Mouse (Mus musculus): Measurements from ENCODE around the gene Gdpd3. TPM values are rescaled to one million over a fixed set of nuclear protein-coding genes. Genes with fewer than 3 reads are reported as not detected.

Gdpd3 gene
- polyA plus RNA-seq, 1 experiment from 2014 or later = 2.5 TPM

- Histone ChIP-seq H3K27ac (no peak overlapping the region), H3K4me1 (replicated peaks) (peaks cover 9% of the 10 kb centered on the region; the same call in 1 of the 2 replicates), H3K27me3 (no peaks in the 10 kb centered on the region), H3K9me3 (no peaks in the 10 kb centered on the region), H3K36me3 (no peaks in the 10 kb centered on the region), H3K4me3 (replicated peaks) (no peak overlapping the region), H3K4me2 (replicated peaks) (no peak overlapping the region), H3K9ac (replicated peaks) (no peak overlapping the region)
- WGBS = 93% methylated on average over 13 of the region's 13 CpGs
- no peak for ATAC-seq
These were observed 24.1 kb upstream of the Gdpd3 start for GRCm38 (mm10) chr7:126741964-126742482.

GRCm38 (mm10) chr7:126746066-126746465 lies 20.1 kb upstream of the Gdpd3 start:
- WGBS = 93% methylated on average over 12 of the region's 12 CpGs
- H3K4me1 ChIP-seq (replicated peaks) = no peaks in the 10 kb centered on the region
- no peaks in the 10 kb centered on the region for H3K36me3 ChIP-seq
- no peak overlapping the region for H3K27ac ChIP-seq
- no peaks in the 10 kb centered on the region for H3K9me3 ChIP-seq
- H3K9ac ChIP-seq (replicated peaks) = no peak overlapping the region
- no peak for ATAC-seq
- no peak overlapping the region for H3K4me3 ChIP-seq (replicated peaks)
- no peak overlapping the region for H3K4me2 ChIP-seq (replicated peaks)
- no peaks in the 10 kb centered on the region for H3K27me3 ChIP-seq

GRCm38 (mm10) chr7:126746798-126747197 lies 19.3 kb upstream of the Gdpd3 start:
- Histone ChIP-seq H3K4me2 (replicated peaks) (no peak overlapping the region), H3K36me3 (no peaks in the 10 kb centered on the region), H3K4me3 (replicated peaks) (no peak overlapping the region), H3K9ac (replicated peaks) (no peak overlapping the region), H3K9me3 (no peaks in the 10 kb centered on the region), H3K4me1 (replicated peaks) (no peaks in the 10 kb centered on the region), H3K27ac (no peak overlapping the region), H3K27me3 (no peaks in the 10 kb centered on the region)
- 56% methylated on average over 6 of the region's 6 CpGs for WGBS
- no peak for ATAC-seq

GRCm38 (mm10) chr7:126748824-126749223 lies 17.3 kb upstream of the Gdpd3 start:
- Histone ChIP-seq H3K4me3 (replicated peaks) (no peak overlapping the region), H3K9me3 (no peaks in the 10 kb centered on the region), H3K9ac (replicated peaks) (no peak overlapping the region), H3K36me3 (no peaks in the 10 kb centered on the region), H3K27me3 (no peaks in the 10 kb centered on the region), H3K27ac (no peak overlapping the region), H3K4me2 (replicated peaks) (no peak overlapping the region), H3K4me1 (replicated peaks) (no peaks in the 10 kb centered on the region)
- 81% methylated on average over 7 of the region's 7 CpGs for WGBS
- no peak for ATAC-seq

GRCm38 (mm10) chr7:126749582-126750343 lies 16.4 kb upstream of the Gdpd3 start:
- Histone ChIP-seq H3K9me3 (no peaks in the 10 kb centered on the region), H3K4me3 (replicated peaks) (no peak overlapping the region), H3K9ac (replicated peaks) (no peak overlapping the region), H3K27ac (no peak overlapping the region), H3K4me2 (replicated peaks) (no peak overlapping the region), H3K36me3 (no peaks in the 10 kb centered on the region), H3K4me1 (replicated peaks) (no peaks in the 10 kb centered on the region), H3K27me3 (no peaks in the 10 kb centered on the region)
- 96% methylated on average over 17 of the region's 17 CpGs for WGBS
- no peak for ATAC-seq

GRCm38 (mm10) chr7:126754866-126755265 lies 11.3 kb upstream of the Gdpd3 start:
- 2% methylated on average over 9 of the region's 9 CpGs for WGBS
- ATAC-seq = peak; percentile 65
- H3K27me3 ChIP-seq = no peaks in the 10 kb centered on the region
- no peaks in the 10 kb centered on the region for H3K9me3 ChIP-seq
- H3K9ac ChIP-seq (replicated peaks) = no peak overlapping the region
- H3K27ac ChIP-seq = no peak overlapping the region
- no peak overlapping the region for H3K4me2 ChIP-seq (replicated peaks)
- peaks cover 3% of the 10 kb centered on the region for H3K4me1 ChIP-seq (replicated peaks)
- no peaks in the 10 kb centered on the region for H3K36me3 ChIP-seq
- H3K4me3 ChIP-seq (replicated peaks) = no peak overlapping the region

- H3K27me3 ChIP-seq = no peaks in the 10 kb centered on the region
- no peak for ATAC-seq
- no peak overlapping the region for H3K4me2 ChIP-seq (replicated peaks)
- no peak overlapping the region for H3K9ac ChIP-seq (replicated peaks)
- H3K36me3 ChIP-seq = peaks cover 12% of the 10 kb centered on the region
- H3K9me3 ChIP-seq = no peaks in the 10 kb centered on the region
- peaks cover 35% of the 10 kb centered on the region for H3K4me1 ChIP-seq (replicated peaks)
- H3K4me3 ChIP-seq (replicated peaks) = no peak overlapping the region
- WGBS = 70% methylated on average over 7 of the region's 7 CpGs
- H3K27ac ChIP-seq = no peak overlapping the region
These were observed 7.6 kb upstream of the Gdpd3 start for GRCm38 (mm10) chr7:126758539-126758938.

- ATAC-seq = peak; percentile 70
These were observed 7.0 kb upstream of the Gdpd3 start, which contains the start of gene Mapk3 for GRCm38 (mm10) chr7:126759050-126759671. Gene Mapk3 (plus strand): TSS chr7:126759601.

GRCm38 (mm10) chr7:126759672-126760390 lies 6.3 kb upstream of the Gdpd3 start:
- peak overlapping the region; percentile 89 for H3K9ac ChIP-seq (replicated peaks)
- peak; percentile 73 for ATAC-seq
- H3K27ac ChIP-seq = peak overlapping the region; percentile 88
- peak overlapping the region; percentile 79 for H3K4me3 ChIP-seq (replicated peaks)
- peak overlapping the region; percentile 90 for H3K4me2 ChIP-seq (replicated peaks)
- WGBS = 0% methylated on average over 22 of the region's 24 CpGs
- H3K27me3 ChIP-seq = no peaks in the 10 kb centered on the region
- peaks cover 25% of the 10 kb centered on the region for H3K36me3 ChIP-seq
- H3K4me1 ChIP-seq (replicated peaks) = peaks cover 35% of the 10 kb centered on the region
- H3K9me3 ChIP-seq = no peaks in the 10 kb centered on the region

More at GRCm38 (mm10) chr7:126759050-126759671, 7.0 kb upstream of the Gdpd3 start, which contains the start of gene Mapk3:
- Histone ChIP-seq H3K4me2 (replicated peaks) (peak within 1 kb of the TSS; percentile 90), H3K4me1 (replicated peaks) (peaks cover 35% of the 10 kb centered on the region), H3K9ac (replicated peaks) (peak within 1 kb of the TSS; percentile 89), H3K27me3 (no peaks in the 10 kb centered on the region), H3K9me3 (no peaks in the 10 kb centered on the region), H3K27ac (peak within 1 kb of the TSS; percentile 88), H3K4me3 (replicated peaks) (peak within 1 kb of the TSS; percentile 79), H3K36me3 (peaks cover 18% of the 10 kb centered on the region)
- WGBS = 2% methylated on average over 16 of the region's 38 CpGs

- no peaks in the 10 kb centered on the region for H3K9me3 ChIP-seq
- H3K9ac ChIP-seq (replicated peaks) = peak overlapping the region; percentile 89
- H3K27me3 ChIP-seq = no peaks in the 10 kb centered on the region
- H3K4me1 ChIP-seq (replicated peaks) = peaks cover 35% of the 10 kb centered on the region
- peak overlapping the region; percentile 79 for H3K4me3 ChIP-seq (replicated peaks)
- H3K4me2 ChIP-seq (replicated peaks) = peak overlapping the region; percentile 90
- peak overlapping the region; percentile 88 for H3K27ac ChIP-seq
- H3K36me3 ChIP-seq = peaks cover 31% of the 10 kb centered on the region
- peak; percentile 20; the same call in 1 of the 2 replicates for ATAC-seq
- 14% methylated on average over 3 of the region's 3 CpGs for WGBS
These were observed 5.7 kb upstream of the Gdpd3 start for GRCm38 (mm10) chr7:126760391-126760802.

- Histone ChIP-seq H3K36me3 (peaks cover 36% of the 10 kb centered on the region), H3K4me2 (replicated peaks) (peak overlapping the region; percentile 90), H3K27ac (peak overlapping the region; percentile 88), H3K4me3 (replicated peaks) (peak overlapping the region; percentile 79), H3K9me3 (no peaks in the 10 kb centered on the region), H3K9ac (replicated peaks) (peak overlapping the region; percentile 89; the same call in 1 of the 2 replicates), H3K27me3 (no peaks in the 10 kb centered on the region), H3K4me1 (replicated peaks) (peaks cover 35% of the 10 kb centered on the region)
- ATAC-seq = no peak
- WGBS = 79% methylated on average over 4 of the region's 4 CpGs
These were observed 5.2 kb upstream of the Gdpd3 start for GRCm38 (mm10) chr7:126760956-126761355.
